Mouse (Mus musculus) embryo, embryonic 10 days (tissue): ENCODE measurements around the gene Gnai1.
"Not testable (repeated sequence)": the region's sequence is repeated elsewhere in the genome, so short reads cannot be mapped to it uniquely, and the experiment has no call there.

Experiments
- DNase-seq: peaks from one replicate; pipeline ENCODE4 v3.0.0-alpha.2; 2015; ENCODE audit warnings: low spot score

Gene Gnai1

GRCm38 (mm10) chr5:18360281-18360819 lies at the start of gene Gnai1:
Gnai1 (minus strand) TSS chr5:18360355.
- peak; percentile 83 for DNase-seq

- no peak for DNase-seq
These were observed 7.7 kb upstream of the Gnai1 start for GRCm38 (mm10) chr5:18367864-18368263.

GRCm38 (mm10) chr5:18365460-18365859 lies 5.3 kb upstream of the Gnai1 start:
- DNase-seq: no peak

- DNase-seq: peak; percentile 9
These were observed 801 bp upstream of the Gnai1 start for GRCm38 (mm10) chr5:18360956-18361355.

GRCm38 (mm10) chr5:18359376-18360280 lies 527 bp downstream of the Gnai1 start:
- peak; percentile 45 for DNase-seq

GRCm38 (mm10) chr5:18358778-18359177 lies 1.4 kb downstream of the Gnai1 start:
- no peak for DNase-seq

GRCm38 (mm10) chr5:18358191-18358590 lies 2.0 kb downstream of the Gnai1 start:
- peak; percentile 19 for DNase-seq

GRCm38 (mm10) chr5:18347297-18347696 lies 12.9 kb downstream of the Gnai1 start:
- no peak for DNase-seq

GRCm38 (mm10) chr5:18343455-18344142 lies 16.6 kb downstream of the Gnai1 start:
- DNase-seq: no peak

GRCm38 (mm10) chr5:18342765-18343454 lies 17.2 kb downstream of the Gnai1 start:
- DNase-seq: no peak

- not testable (repeated sequence) for DNase-seq
These were observed 18.3 kb downstream of the Gnai1 start for GRCm38 (mm10) chr5:18341876-18342275.

GRCm38 (mm10) chr5:18332256-18332655 lies 27.9 kb downstream of the Gnai1 start:
- no peak for DNase-seq

- DNase-seq: peak; percentile 32
These were observed 29.4 kb downstream of the Gnai1 start for GRCm38 (mm10) chr5:18330726-18331125.

GRCm38 (mm10) chr5:18326159-18326558 lies 34.0 kb downstream of the Gnai1 start:
- no peak for DNase-seq

GRCm38 (mm10) chr5:18323534-18323933 lies 36.6 kb downstream of the Gnai1 start:
- no peak for DNase-seq

- DNase-seq: no peak
These were observed 38.5 kb downstream of the Gnai1 start for GRCm38 (mm10) chr5:18321661-18322060.

- DNase-seq: no peak
These were observed 41.3 kb downstream of the Gnai1 start for GRCm38 (mm10) chr5:18318846-18319245.

GRCm38 (mm10) chr5:18307229-18307804 lies 52.8 kb downstream of the Gnai1 start:
- DNase-seq: no peak

- no peak for DNase-seq
These were observed 63.6 kb downstream of the Gnai1 start for GRCm38 (mm10) chr5:18296584-18296983.

- no peak for DNase-seq
These were observed 67.4 kb downstream of the Gnai1 start for GRCm38 (mm10) chr5:18292744-18293143.

GRCm38 (mm10) chr5:18289530-18289929 lies 70.6 kb downstream of the Gnai1 start:
- DNase-seq: no peak

GRCm38 (mm10) chr5:18288694-18289093 lies 71.5 kb downstream of the Gnai1 start:
- no peak for DNase-seq
